Mouse (Mus musculus): ENCODE measurements around the gene Atp2b1.

DNA sequence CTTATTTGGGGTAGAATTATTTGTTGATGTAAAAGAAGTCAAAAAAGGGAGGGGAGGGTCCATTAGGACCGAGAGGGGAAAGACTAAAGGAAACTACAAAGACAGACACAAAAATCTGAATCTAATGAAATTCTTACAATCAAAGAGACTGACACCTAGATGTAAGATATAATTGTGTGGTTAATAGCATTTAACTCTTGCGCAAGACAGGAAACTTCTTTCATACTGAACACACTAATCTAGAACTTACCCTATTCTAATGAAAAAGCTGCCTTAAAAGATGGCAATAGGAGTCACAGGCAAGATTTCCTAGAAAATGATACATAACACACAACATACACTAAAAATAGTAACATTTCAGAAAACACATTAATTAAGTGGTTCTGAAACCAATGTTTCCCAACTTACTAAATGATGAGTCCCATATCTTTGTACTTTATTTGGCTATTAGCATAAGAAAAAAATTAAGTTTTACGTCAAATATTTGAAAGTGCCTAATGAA lies 27.4 kb upstream of the Atp2b1 start:
- no peak for TF ChIP-seq POLR2A (IDR thresholded peaks at IDR 0.05; ENCODE audit: control insufficient read depth, extremely low read depth, insufficient read depth, low read length, poor library complexity)
- no peak for TF ChIP-seq CTCF (IDR thresholded peaks at IDR 0.05; ENCODE audit: borderline replicate concordance, control insufficient read depth, extremely low read depth, insufficient read depth, low read length, poor library complexity)

Data from thymus, adult 2 months (tissue).